Mouse (Mus musculus): Measurements from ENCODE around the gene Ehd2.

DNA sequence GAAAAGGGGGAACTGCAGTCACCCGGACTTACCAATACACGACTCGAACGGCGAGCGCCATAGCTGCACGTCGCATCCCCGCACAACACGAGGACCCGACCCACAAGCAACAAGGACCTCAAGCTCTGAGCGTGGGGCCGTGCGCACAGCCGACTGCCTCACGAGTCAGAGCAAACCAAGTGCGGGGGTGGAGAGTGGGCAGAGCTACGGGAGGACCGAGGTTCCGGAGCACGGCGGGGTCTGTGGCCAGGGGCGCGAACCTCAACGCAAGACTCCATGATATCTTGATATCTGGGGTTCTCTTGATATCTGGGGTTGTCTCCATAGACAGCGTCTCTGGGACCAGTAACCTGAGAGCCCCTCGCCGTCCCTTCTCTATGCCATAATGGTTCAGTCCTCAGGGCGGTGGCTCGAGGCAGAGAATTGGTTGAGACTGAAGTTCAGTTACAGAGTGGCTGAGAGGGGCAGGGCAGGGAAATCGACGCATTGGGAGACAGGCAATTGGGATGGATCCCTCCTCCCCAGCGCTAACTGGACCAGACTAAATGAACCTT, 45.1 kb downstream of the Ehd2 start, which contains the start of gene Selenow:
- TF ChIP-seq CTCF (IDR thresholded peaks at IDR 0.05; ENCODE audit: insufficient read depth, low read length) (no peak), POLR2A (IDR thresholded peaks at IDR 0.05; ENCODE audit: borderline replicate concordance, extremely low read depth, low read depth, low read length) (peak; percentile 95; the same call in 1 of the 2 replicates)
